Mouse (Mus musculus): ENCODE data around the gene Cpne5. TPM values are rescaled to one million over a fixed set of nuclear protein-coding genes. Genes with fewer than 3 reads are reported as not detected.
"Not testable (repeated sequence)": the region's sequence is repeated elsewhere in the genome, so short reads cannot be mapped to it uniquely, and the experiment has no call there.

Gene Cpne5
- polyA plus RNA-seq, 1 experiment from 2014 or later, result 4.7 TPM

- H3K27ac ChIP-seq (replicated peaks), result no peak overlapping the region
- peaks cover 100% of the 10 kb centered on the region for H3K36me3 ChIP-seq (replicated peaks)
- no peak for DNase-seq (ENCODE audit: low spot score)
- H3K4me1 ChIP-seq, result peaks cover 7% of the 10 kb centered on the region
- 86% methylated on average over 2 of the region's 2 CpGs for WGBS
- no peak overlapping the region for H3K4me3 ChIP-seq
- H3K9me3 ChIP-seq, result no peaks in the 10 kb centered on the region
- H3K27me3 ChIP-seq (replicated peaks; ENCODE audit: low read depth, poor library complexity, severe bottlenecking), result no peaks in the 10 kb centered on the region
These were observed 15.3 kb upstream of the Cpne5 start for GRCm38 (mm10) chr17:29253236-29253635.

DNA sequence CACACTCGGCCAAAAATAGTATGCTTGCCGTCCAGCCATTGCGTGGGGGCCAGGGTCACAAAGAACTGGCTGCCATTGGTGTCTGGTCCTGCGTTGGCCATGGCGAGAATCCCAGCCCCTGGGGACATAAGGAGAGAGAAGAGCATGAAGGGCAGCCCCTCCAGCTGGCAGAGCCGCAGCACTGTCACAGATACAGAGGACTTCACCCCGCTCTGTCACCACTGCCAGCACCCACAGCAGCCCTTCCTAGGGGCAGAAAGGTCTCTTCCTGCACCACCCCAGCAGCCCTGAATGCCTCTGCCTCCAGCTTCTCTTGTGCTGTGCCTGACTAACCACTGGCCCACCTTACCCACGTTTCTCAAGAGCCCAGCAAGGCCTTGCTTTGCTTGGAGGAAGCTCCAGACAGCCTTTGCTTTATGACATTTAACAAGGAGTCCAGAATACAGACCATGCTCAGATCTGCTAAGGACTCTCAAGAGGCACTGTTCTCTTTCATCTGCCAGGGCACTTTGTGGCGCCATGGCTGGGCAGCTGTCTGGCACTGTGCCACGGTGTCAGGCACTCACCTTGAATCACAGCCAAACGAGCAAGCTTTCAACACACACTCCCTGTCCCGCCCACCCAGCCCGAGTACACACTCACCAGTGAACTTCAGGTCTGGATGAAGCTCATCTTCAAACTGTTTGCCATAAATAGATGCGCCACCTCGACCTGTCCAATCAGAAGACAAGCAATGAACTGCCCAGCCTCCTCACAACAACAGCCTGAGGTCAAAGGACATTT, 13.8 kb upstream of the Cpne5 start:
- Histone ChIP-seq H3K4me3 (no peak overlapping the region), H3K4me1 (no peaks in the 10 kb centered on the region), H3K27ac (replicated peaks) (no peak overlapping the region), H3K36me3 (replicated peaks) (peaks cover 86% of the 10 kb centered on the region), H3K27me3 (replicated peaks; ENCODE audit: low read depth, poor library complexity, severe bottlenecking) (no peaks in the 10 kb centered on the region), H3K9me3 (no peaks in the 10 kb centered on the region)
- WGBS, result 89% methylated on average over 15 of the region's 15 CpGs
- no peak for DNase-seq (ENCODE audit: low spot score)

DNA sequence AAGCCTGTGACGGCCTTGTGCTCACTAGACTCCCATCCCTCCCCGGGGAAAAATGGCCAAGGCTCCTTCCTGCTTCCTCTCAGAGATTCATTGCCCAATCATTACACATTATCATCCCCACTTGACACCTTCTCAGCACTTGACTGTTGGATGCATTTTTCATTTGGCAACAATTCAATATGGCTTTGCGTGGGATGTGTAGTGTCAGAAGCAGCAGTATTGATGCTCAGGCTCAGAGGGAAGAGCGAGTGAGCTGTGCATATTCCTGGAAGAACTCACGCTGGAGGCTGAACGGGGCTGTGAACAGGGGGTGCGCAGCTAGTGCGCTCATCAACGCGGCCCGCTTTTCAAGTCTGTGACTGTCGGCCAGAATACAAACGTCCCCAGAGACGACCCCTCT, 13.0 kb upstream of the Cpne5 start:
- peaks cover 78% of the 10 kb centered on the region for H3K36me3 ChIP-seq (replicated peaks)
- not testable (repeated sequence) for H3K27ac ChIP-seq (replicated peaks)
- 91% methylated on average over 14 of the region's 14 CpGs for WGBS

GRCm38 (mm10) chr17:29249512-29249911, 11.5 kb upstream of the Cpne5 start:
- peak; percentile 32 for DNase-seq (ENCODE audit: low spot score)
- Histone ChIP-seq H3K36me3 (replicated peaks) (peaks cover 64% of the 10 kb centered on the region), H3K9me3 (no peaks in the 10 kb centered on the region), H3K4me1 (peaks cover 21% of the 10 kb centered on the region), H3K27me3 (replicated peaks; ENCODE audit: low read depth, poor library complexity, severe bottlenecking) (no peaks in the 10 kb centered on the region; the same call in 1 of the 2 replicates), H3K4me3 (no peak overlapping the region), H3K27ac (replicated peaks) (no peak overlapping the region)
- WGBS, result 71% methylated on average over 9 of the region's 9 CpGs

More for the DNA sequence above, 13.0 kb upstream of the Cpne5 start:
- H3K27me3 ChIP-seq (replicated peaks; ENCODE audit: low read depth, poor library complexity, severe bottlenecking); DNase-seq (ENCODE audit: low spot score); H3K9me3 ChIP-seq; H3K4me1 ChIP-seq; H3K4me3 ChIP-seq: not testable (repeated sequence)

- WGBS, result 85% methylated on average over 13 of the region's 13 CpGs
- Histone ChIP-seq H3K9me3 (no peaks in the 10 kb centered on the region), H3K36me3 (replicated peaks) (peaks cover 47% of the 10 kb centered on the region), H3K27me3 (replicated peaks; ENCODE audit: low read depth, poor library complexity, severe bottlenecking) (peaks cover 10% of the 10 kb centered on the region), H3K27ac (replicated peaks) (no peak overlapping the region), H3K4me1 (peaks cover 32% of the 10 kb centered on the region), H3K4me3 (no peak overlapping the region)
- DNase-seq (ENCODE audit: low spot score), result no peak
These were observed 9.9 kb upstream of the Cpne5 start for GRCm38 (mm10) chr17:29247881-29248280.

DNA sequence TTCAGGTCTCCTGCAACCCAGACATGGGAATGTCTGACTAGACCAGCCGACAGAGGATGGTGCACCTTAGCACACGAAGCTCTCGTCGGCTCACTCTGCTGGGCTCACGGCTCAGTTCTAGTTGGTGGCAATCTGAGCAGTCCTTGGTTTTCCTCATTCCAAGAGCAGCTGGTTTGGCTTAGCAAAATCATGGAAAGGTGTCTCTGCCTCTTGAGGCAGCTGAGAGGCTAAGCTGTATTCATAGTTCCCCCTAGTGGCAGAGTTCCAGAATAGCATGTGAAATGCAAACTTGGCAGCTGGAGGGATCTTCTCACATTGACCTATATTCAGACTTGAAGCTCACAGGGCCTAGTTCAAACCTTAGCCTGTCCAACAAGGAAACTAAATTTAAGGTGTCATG, 8.6 kb upstream of the Cpne5 start:
- WGBS, result 21% methylated on average over 5 of the region's 5 CpGs
- Histone ChIP-seq H3K4me3 (no peak overlapping the region), H3K27ac (replicated peaks) (no peak overlapping the region), H3K27me3 (replicated peaks; ENCODE audit: low read depth, poor library complexity, severe bottlenecking) (peaks cover 22% of the 10 kb centered on the region), H3K9me3 (no peaks in the 10 kb centered on the region), H3K36me3 (replicated peaks) (peaks cover 34% of the 10 kb centered on the region), H3K4me1 (peaks cover 35% of the 10 kb centered on the region)
- peak; percentile 74 for DNase-seq (ENCODE audit: low spot score)

- DNase-seq (ENCODE audit: low spot score), result peak; percentile 39
- Histone ChIP-seq H3K9me3 (no peaks in the 10 kb centered on the region), H3K27me3 (replicated peaks; ENCODE audit: low read depth, poor library complexity, severe bottlenecking) (peaks cover 25% of the 10 kb centered on the region), H3K36me3 (replicated peaks) (peaks cover 26% of the 10 kb centered on the region), H3K4me3 (no peak overlapping the region), H3K27ac (replicated peaks) (peak overlapping the region; percentile 44; the same call in 1 of the 2 replicates), H3K4me1 (peaks cover 37% of the 10 kb centered on the region)
- WGBS, result 40% methylated on average over 7 of the region's 7 CpGs
These were observed 7.8 kb upstream of the Cpne5 start for GRCm38 (mm10) chr17:29245725-29246124.

GRCm38 (mm10) chr17:29244912-29245311, 6.9 kb upstream of the Cpne5 start:
- WGBS, result 32% methylated on average over 11 of the region's 12 CpGs
- H3K27ac ChIP-seq (replicated peaks), result peak overlapping the region; percentile 44

GRCm38 (mm10) chr17:29238421-29238945, 516 bp upstream of the Cpne5 start:
- Histone ChIP-seq H3K4me3 (peak overlapping the region; percentile 80), H3K27ac (replicated peaks) (peak overlapping the region; percentile 75; the same call in 1 of the 2 replicates), H3K27me3 (replicated peaks; ENCODE audit: low read depth, poor library complexity, severe bottlenecking) (peaks cover 91% of the 10 kb centered on the region), H3K9me3 (no peaks in the 10 kb centered on the region), H3K36me3 (replicated peaks) (no peaks in the 10 kb centered on the region), H3K4me1 (peaks cover 42% of the 10 kb centered on the region)
- WGBS, result 2% methylated on average over 23 of the region's 23 CpGs
- peak; percentile 41 for DNase-seq (ENCODE audit: low spot score)

More at GRCm38 (mm10) chr17:29244912-29245311, 6.9 kb upstream of the Cpne5 start:
- DNase-seq (ENCODE audit: low spot score), result peak; percentile 35
- Histone ChIP-seq H3K27me3 (replicated peaks; ENCODE audit: low read depth, poor library complexity, severe bottlenecking) (peaks cover 33% of the 10 kb centered on the region), H3K36me3 (replicated peaks) (peaks cover 18% of the 10 kb centered on the region), H3K9me3 (no peaks in the 10 kb centered on the region), H3K4me3 (peak overlapping the region; percentile 14; the same call in 1 of the 2 replicates), H3K4me1 (peaks cover 37% of the 10 kb centered on the region)

DNA sequence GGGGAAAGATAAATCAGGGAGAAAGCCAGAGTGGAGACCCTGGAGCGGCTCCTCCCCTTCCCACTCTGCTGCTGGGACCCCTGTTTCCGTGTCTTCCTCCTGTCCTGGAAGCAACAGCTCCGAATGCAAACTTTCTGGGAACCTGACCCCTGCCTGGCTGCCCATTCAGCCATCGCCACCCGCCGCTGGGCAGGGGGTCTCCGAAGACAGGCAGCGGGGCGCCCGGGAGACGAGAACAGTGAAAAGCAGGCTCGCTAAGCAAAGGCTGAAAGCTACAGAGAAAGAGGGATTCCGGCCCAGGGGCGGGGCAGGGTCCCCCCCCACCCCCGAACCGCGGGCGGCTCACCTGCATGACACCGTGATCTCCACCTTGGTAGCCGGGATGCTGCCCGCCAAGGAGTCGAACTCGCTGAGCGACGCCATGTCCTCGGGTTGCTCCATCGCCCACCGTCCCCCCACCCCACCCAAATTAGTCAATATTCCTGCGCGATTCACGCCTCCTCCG, 648 bp downstream of the Cpne5 start:
- H3K27ac ChIP-seq (replicated peaks), result peak overlapping the region; percentile 75
- peaks cover 45% of the 10 kb centered on the region for H3K4me1 ChIP-seq
- WGBS, result under 1% methylated on average over 32 of the region's 32 CpGs

GRCm38 (mm10) chr17:29236111-29236510, 1.9 kb downstream of the Cpne5 start:
- 73% methylated on average over 7 of the region's 7 CpGs for WGBS
- Histone ChIP-seq H3K27ac (replicated peaks) (no peak overlapping the region), H3K4me1 (peaks cover 41% of the 10 kb centered on the region), H3K36me3 (replicated peaks) (no peaks in the 10 kb centered on the region), H3K4me3 (peak overlapping the region; percentile 5; the same call in 1 of the 2 replicates), H3K9me3 (no peaks in the 10 kb centered on the region), H3K27me3 (replicated peaks; ENCODE audit: low read depth, poor library complexity, severe bottlenecking) (peaks cover 71% of the 10 kb centered on the region)
- no peak for DNase-seq (ENCODE audit: low spot score)

More for the DNA sequence above, 648 bp downstream of the Cpne5 start:
- Histone ChIP-seq H3K9me3 (no peaks in the 10 kb centered on the region), H3K4me3 (peak overlapping the region; percentile 80), H3K36me3 (replicated peaks) (no peaks in the 10 kb centered on the region), H3K27me3 (replicated peaks; ENCODE audit: low read depth, poor library complexity, severe bottlenecking) (peaks cover 80% of the 10 kb centered on the region)
- peak; percentile 52 for DNase-seq (ENCODE audit: low spot score)

DNA sequence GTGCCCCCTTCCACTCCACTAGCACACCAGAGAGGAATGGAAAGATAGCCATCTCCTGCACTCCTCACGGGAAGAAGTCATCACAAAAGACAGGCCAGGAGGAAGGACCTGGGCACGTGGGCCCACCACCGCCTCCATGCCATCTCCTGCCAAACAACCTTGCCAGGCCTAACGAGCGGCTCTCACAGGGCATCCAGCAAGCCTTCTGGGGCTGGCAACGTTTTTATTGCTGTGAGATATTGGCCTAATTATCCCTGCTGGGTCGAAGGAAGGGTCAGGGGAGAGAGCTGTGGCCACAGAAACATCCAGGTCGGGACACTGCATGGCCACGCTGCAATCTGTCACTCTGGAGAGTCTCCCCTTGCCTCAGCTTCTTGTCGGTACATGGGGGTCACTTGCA, 6.9 kb downstream of the Cpne5 start:
- H3K9me3 ChIP-seq, result no peaks in the 10 kb centered on the region
- H3K36me3 ChIP-seq (replicated peaks), result no peaks in the 10 kb centered on the region
- DNase-seq (ENCODE audit: low spot score), result no peak
- H3K27ac ChIP-seq (replicated peaks), result no peak overlapping the region
- 82% methylated on average over 10 of the region's 10 CpGs for WGBS
- H3K4me3 ChIP-seq, result no peak overlapping the region
- H3K27me3 ChIP-seq (replicated peaks; ENCODE audit: low read depth, poor library complexity, severe bottlenecking), result peaks cover 29% of the 10 kb centered on the region
- peaks cover 14% of the 10 kb centered on the region for H3K4me1 ChIP-seq

- H3K9me3 ChIP-seq, result no peaks in the 10 kb centered on the region
- no peak overlapping the region for H3K4me3 ChIP-seq
- peaks cover 14% of the 10 kb centered on the region for H3K27me3 ChIP-seq (replicated peaks; ENCODE audit: low read depth, poor library complexity, severe bottlenecking)
- peaks cover 33% of the 10 kb centered on the region for H3K4me1 ChIP-seq
- peak overlapping the region; percentile 24; the same call in 1 of the 2 replicates for H3K27ac ChIP-seq (replicated peaks)
- DNase-seq (ENCODE audit: low spot score), result no peak
- 59% methylated on average over 14 of the region's 14 CpGs for WGBS
- H3K36me3 ChIP-seq (replicated peaks), result no peaks in the 10 kb centered on the region
These were observed 17.3 kb downstream of the Cpne5 start for GRCm38 (mm10) chr17:29220631-29221030.

Measured in embryonic facial prominence, embryonic 10.5 days (tissue).